Mouse (Mus musculus) cerebellum, adult (tissue): ENCODE measurements at regions not wholly inside any gene's neighbourhood (a gene's known extent, or its start where the extent isn't known, plus 50 kb on each side); places are given as distances from the start of the nearest gene placed in this dataset.
"Not testable (repeated sequence)": the region's sequence is repeated elsewhere in the genome, so short reads cannot be mapped to it uniquely, and the experiment has no call there.

ENCODE experiments used
- ATAC-seq: cut with Nextera tagmentation; 2 replicates; pipeline ENCODE4 v1.9.2; 2017; ENCODE audit warnings: mild to moderate bottlenecking, moderate library complexity, mixed read lengths; ENCODE audit not compliant: insufficient number of reproducible peaks, low FRiP score, low TSS enrichment

- ATAC-seq, result no peak
Observed at GRCm38 (mm10) chr12:77092143-77092542, 130.1 kb upstream of the Max start.

DNA sequence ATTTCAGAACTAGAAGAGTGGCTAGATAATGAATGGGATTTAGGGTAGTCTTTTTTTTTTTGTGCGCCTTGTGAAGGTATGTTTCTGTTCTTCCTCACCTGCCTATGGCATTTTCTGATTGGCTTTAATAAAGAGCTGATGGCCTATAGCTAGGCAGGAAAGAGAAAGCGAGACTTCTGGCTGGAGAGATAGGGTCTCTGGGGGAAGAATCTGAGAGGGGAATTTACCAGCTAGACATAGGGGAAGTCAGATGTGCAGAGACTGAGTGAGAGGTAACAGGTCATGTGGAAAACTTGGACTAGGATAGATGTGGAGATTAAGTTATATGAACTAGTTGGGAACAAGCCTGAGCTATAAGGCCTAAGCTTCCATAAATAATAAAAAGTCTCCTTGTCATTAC, 129.7 kb upstream of the Max start:
- no peak for ATAC-seq

DNA sequence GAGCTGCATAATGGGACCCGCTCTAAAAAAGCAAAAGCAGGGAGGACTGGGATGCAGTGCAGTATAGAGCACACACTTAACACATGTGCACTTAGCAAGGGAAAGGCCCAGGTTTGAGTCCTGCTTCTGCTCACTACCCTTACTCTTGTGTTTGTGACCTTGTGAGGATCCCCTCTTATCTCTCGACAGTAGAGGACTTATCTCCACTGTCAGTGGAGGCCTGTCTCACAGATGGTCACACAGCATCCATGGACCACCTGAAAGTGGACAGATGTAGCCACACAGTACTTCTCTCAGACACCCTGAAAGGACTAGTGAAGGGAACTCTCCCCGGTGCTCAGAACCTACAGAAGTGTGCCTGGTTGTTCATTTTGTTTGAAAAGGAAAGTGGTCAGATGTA, 128.5 kb upstream of the Max start:
- no peak for ATAC-seq

DNA sequence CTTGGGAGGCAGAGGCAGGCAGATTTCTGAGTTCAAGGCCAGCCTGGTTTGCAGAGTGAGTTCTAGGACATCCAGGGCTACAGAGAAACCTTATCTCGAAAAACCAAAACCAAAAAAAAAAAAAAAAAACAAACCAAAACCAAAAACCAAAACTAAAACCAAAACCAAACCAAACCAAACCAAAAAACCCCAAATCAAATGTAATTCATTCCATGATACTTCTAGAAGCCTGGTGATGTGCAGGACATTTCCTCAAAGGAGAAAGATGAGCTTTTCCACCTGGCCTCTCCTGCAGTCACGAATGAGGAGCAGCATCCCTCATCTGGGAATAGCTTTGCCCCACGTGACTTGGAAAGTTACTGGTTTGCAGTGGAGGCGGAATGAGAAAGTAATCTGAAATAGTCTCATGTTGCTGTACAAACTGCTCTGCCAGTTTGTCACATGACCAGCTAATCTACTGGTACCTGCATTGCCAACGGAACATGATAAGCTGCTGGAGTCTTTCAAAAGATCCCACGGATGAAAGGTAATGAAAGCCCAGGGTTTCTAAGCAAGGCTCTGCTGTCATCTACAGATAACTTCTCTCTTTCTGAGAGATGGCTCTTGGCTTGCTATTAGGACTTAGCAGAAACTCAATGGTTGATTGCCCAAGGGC, 127.8 kb upstream of the Max start:
- no peak for ATAC-seq

DNA sequence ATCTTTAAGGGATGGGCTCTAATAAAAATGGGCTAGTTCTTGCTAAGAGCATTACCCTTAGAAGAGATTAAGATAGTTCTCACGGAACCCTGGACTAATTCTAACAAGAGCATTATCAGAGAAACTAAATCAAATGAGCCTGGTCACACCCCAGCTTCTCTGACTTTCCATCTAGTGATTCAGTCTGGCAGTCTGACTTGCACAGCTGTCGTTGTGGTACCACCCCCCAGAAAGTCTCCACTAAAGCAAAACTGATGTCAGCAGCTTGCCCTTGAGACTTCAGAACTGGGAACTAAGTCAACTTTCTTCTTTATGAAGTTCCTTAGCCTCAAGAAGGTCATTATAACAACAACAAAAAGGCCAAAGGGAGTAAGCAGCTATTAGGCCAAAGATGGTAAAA, 126.5 kb upstream of the Max start:
- no peak for ATAC-seq

DNA sequence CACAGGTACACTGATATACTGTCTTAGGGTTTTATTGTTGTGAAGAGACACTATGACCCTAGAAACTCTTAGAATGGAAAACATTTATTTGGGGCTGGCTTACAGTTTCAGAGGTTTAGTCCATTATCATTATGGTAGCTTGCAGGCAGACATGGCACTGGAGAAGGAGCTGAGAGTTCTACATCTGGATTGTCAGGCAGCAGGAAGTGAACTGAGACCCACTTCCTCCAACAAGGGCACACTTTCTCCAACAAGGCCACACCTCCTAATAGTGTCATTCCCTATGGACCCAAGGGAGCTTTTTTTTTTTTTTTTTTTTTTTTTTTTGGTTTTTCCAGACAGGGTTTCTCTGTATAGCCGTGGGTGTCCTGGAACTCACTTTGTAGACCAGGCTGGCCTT, 124.9 kb upstream of the Max start:
- not testable (repeated sequence) for ATAC-seq

- no peak for ATAC-seq
Observed at GRCm38 (mm10) chr12:77085894-77086293, 123.9 kb upstream of the Max start.

GRCm38 (mm10) chr12:77085244-77085643, 123.2 kb upstream of the Max start:
- no peak for ATAC-seq

GRCm38 (mm10) chr12:77084744-77085143, 122.7 kb upstream of the Max start:
- ATAC-seq, result no peak

DNA sequence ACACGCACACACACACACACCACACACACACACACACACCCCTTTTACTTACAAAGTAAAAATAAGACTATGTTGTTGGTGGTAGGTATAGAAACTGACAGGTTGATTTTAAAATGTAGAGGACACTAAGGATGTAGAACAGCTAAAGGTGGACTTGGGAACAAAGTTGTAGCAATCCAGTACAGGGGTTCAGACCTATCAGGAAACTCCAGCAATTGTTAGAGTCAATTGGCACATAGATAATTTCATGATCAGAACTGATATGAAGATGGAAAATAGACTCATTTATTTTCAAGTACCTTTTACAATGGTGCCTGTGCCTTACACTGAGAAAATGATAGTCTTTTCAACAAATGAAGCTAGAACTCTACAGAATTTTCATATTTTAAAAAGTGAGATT, 122.3 kb upstream of the Max start:
- ATAC-seq, result no peak

DNA sequence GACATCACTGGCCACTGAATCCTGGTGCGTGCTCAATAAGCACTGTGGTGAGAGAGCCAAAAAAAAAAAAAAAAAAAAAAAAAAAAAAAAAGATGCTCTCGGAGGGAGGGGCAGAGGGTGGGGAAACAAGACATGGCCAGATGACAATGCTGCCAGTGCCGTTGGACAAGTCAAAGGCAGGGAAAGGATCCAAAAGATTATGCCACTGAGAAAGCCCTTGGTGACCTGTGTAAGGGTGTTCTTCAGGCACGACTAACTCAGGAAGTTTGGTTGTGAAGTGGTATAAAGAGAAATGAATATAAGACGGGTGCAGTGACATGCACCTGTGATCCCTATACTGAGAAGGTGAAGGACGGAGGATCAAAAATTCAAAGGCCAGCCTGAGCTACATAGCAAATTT, 121.8 kb upstream of the Max start:
- ATAC-seq, result no peak

DNA sequence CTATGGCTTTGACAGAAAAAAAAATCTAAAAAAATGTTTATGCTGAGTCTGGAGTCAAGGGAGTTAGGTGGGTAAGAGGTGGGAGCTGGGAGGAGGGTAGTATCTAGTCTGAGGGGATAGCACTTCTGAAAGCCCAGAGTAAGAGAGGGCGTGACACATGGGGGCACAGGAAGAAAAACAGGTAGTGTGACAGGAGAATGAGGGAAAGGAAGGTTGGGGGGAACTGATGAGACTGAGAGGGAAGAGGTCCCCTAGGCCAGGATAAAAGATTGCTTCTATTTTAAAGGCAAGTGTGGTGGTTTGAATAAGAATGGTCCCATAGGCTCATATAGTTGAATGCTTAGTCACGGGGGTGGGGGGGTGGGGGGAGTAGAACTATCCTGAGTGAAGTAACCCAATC, 119.8 kb upstream of the Max start:
- ATAC-seq, result no peak

DNA sequence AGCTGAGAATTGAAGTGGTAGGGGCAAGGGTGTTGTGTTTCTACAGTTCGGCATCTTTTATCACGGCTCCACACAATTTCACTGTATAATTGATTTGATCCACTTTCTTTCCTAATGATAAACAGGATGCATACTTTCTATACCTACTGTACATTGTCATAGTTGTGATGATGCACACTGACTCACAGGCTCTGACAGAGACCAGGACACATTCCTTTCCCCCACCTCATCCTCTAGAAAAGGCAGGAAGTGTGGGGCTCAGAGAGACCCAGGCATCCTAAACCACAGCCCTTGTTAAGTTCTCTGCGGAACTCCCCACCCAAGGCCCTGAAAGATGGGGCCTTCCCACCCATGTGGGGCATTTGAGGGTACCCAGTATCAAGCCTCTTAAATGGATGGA, 117.5 kb upstream of the Max start:
- ATAC-seq, result no peak

DNA sequence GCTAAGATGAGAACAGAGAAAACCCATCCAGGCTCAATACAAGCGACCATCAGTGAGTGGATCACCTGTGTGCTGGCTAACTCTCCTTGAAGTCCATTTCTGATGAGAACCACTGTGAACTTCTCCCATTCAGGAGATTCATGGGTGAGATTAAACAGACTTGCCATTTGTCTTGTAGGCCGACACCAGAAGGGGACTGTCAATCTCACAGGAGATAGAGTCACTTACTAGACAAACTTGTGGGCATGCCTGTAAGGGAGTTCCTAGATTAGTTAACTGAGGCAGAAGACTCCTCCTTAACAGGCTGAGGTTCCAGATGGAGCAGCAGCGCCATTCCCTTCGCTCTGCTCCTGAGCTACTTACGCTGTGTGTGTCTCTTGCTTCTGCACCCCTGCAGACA, 114.7 kb upstream of the Max start:
- no peak for ATAC-seq

DNA sequence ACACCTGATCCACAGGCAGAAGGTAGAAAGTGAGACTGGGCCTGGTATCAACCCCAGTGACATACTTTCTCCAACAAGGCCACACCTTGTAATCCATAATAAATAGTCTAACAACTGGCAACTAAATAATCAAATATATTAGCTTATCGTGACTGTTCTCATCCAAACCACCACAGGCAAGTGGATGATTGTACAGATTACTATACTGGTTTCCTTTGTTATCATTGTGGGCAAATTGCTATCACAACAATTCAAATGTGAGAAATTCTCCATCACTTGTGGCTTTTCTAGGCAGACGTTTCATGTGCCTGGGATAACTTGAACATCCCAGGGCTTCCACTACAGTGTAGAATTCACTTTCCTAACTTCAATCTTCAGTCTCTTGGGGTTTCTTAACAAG, 112.6 kb upstream of the Max start:
- no peak for ATAC-seq

GRCm38 (mm10) chr12:77071700-77072099, 109.7 kb upstream of the Max start:
- ATAC-seq, result no peak

- ATAC-seq, result no peak
Observed at GRCm38 (mm10) chr12:77067938-77068337, 105.9 kb upstream of the Max start.

DNA sequence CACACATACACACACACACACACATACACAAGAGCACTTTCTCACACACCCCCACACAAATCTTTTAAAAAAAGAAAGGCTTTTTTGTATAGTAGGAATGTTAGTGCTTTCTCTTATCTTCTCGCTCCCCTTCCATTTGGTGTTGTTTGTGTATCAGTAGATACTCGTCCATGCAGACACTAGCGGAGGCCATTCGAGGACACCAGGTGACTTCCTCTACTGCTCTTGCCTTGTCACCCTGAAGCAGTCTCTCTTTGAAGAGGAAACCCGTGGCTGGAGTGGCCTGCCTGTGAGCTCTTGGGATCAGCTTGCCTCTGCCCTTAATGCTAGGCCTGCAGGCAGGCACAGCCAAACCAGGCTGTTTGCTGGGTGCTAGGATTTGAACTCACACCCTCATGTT, 105.1 kb upstream of the Max start:
- ATAC-seq, result no peak

GRCm38 (mm10) chr12:77065645-77066512, 103.9 kb upstream of the Max start:
- no peak for ATAC-seq

DNA sequence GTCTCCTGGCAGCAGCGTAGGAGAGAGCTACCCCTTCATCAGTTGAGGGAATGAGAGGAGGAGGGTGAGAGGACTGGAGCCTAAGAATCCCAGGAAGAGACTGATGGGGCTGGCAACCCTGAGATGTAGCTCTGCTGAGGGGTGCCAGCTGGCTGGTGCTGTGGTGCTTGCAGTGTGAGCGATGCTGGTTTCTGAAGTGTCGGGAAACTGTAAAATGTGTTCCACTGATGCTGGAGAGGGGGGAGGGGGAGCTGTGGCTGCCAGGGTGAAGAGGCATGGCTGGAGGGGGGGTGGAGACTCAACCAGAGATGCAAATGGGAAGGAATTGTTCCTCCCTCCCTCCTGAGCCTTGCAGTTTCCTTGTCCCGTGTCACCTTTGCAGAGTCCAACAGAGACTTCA, 102.0 kb upstream of the Max start:
- no peak for ATAC-seq

DNA sequence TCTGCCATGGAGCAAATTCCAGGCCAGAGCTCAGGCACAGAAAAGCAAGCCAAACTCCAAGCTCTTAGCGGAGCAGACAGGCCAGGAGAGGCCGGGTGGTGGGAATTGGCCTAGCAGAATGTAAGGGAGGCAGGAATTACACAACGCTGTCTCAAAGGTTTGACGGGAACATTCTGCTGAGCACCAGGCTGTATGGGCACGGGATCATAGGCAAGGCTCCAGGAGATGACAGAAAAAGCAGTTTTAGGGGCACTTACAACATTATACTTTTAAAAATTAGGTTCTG, 99.5 kb upstream of the Max start:
- ATAC-seq, result no peak
